Mouse (Mus musculus): Measurements from ENCODE around the gene Usf1.

DNA sequence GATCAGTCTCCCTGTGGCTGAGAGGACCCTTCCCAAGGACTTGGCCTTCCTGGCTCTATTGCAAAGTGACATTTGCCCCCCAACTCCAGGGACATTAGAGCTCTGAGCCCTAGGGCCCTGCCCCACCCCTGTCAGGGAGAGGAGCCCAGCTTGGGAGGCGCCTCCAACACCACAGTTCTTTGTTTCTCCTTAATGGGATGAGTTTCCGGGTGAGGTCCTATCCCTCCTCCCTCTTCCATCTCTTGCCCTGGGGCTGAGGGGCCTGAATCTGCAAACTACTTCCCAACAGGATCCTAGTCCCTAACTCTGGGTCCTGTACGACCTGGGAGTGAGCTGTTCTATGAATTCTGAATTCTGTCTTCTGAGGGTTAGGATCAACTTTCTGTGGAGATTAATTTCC is 38.2 kb upstream of the Usf1 start:
- TF ChIP-seq CTCF (IDR thresholded peaks at IDR 0.05; ENCODE audit: extremely low read depth, insufficient read depth, low read length), result no peak
- no peak for TF ChIP-seq POLR2A (IDR thresholded peaks at IDR 0.05; ENCODE audit: extremely low read depth, insufficient read depth, low read length)
